Mouse (Mus musculus) gastrocnemius, adult 2 months (tissue): ENCODE data around the gene Zc3hc1. TPM values are rescaled to one million over a fixed set of nuclear protein-coding genes. Genes with fewer than 3 reads are reported as not detected.
"Not testable (repeated sequence)": the region's sequence is repeated elsewhere in the genome, so short reads cannot be mapped to it uniquely, and the experiment has no call there.

Source experiments
- DNase-seq: peaks from one replicate; pipeline ENCODE4 v3.0.0; 2022
- H3K27ac ChIP-seq: fragments of 200-600 bp; 2 replicates; pipeline ENCODE4 v1.8.1; 2022; ENCODE audit warnings: mild to moderate bottlenecking
- H3K4me3 ChIP-seq: fragments of 200-600 bp; 2 replicates; pipeline ENCODE4 v1.8.1; 2022; ENCODE audit warnings: mild to moderate bottlenecking, moderate library complexity
- CTCF ChIP-seq: fragments of 200-600 bp; IDR thresholded peaks from 2 replicates; pipeline ENCODE4 v1.8.1; 2022; ENCODE audit warnings: antibody characterized with exemption, mild to moderate bottlenecking, moderate library complexity
- intact Hi-C: fragments of 180-260 bp; cut with DNase I; formaldehyde crosslinking; loops from one replicate; pipeline ENCODE4 v1.15.1; 2025
- total RNA-seq, 2 experiments: library from RNA; stranded (reverse); gene quantifications; 2 replicates each; pipeline ENCODE4 v1.2.3; 2021

Gene Zc3hc1
- total RNA-seq, 2 experiments from 2014 or later: 15.5 to 19.3 TPM

DNA sequence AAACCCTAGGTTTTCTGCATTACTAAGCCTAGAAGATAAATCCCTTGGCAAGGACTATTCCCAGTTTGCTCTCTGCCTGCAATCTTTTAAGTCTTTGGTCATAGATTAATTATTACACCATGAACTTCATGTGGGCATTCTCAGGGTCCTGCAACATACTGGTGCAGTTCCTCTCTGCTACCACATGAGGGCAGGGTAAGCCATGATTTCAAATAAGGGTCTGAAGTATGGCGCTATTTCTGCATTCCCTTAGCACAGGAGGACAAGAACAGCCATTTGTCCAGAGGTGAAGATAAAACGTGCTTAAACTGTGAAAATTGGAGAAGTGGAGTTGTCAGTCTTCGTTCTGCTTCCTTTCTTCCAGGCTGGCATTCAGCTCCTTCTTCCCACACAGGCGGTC lies 12.6 kb upstream of the Zc3hc1 start:
- no peak; the same call in 1 of the 2 replicates for TF ChIP-seq CTCF
- DNase-seq: peak; percentile 43
- Histone ChIP-seq H3K4me3 (peak overlapping the region; percentile 54), H3K27ac (peak overlapping the region; percentile 55; the same call in 1 of the 2 replicates)
- intact Hi-C loops: loop anchor here (1.0 to 10.0 kb wide), 3 partner anchors 57 to 631 kb away; no protein-coding TSS in a partner anchor

DNA sequence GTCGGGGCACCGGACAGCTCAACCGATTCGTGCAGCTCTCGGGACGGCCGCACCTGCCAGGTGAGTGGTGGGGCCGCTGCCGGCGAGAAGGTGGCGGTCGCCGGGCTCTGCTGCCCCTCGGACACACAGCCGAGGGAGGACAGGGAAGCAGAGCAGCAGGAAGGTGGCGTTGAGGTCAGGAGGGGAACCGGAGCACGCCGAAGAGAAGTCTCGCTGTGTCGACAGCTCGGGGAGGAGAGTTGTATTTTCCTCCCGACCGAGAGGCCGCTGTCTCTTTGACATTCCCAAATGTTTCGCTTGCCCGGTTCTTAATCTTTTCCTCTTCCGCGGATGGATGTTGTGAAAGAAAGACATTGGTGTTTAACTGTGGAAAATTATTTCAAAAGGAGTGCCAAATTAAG lies 11.3 kb upstream of the Zc3hc1 start:
- peak overlapping the region; percentile 89 for H3K4me3 ChIP-seq
- H3K27ac ChIP-seq: peak overlapping the region; percentile 91
- intact Hi-C loops: loop anchor here (5.0 to 10.0 kb wide), 2 partner anchors 580 to 633 kb away; no protein-coding TSS in a partner anchor
- no peak for TF ChIP-seq CTCF
- DNase-seq: no peak

DNA sequence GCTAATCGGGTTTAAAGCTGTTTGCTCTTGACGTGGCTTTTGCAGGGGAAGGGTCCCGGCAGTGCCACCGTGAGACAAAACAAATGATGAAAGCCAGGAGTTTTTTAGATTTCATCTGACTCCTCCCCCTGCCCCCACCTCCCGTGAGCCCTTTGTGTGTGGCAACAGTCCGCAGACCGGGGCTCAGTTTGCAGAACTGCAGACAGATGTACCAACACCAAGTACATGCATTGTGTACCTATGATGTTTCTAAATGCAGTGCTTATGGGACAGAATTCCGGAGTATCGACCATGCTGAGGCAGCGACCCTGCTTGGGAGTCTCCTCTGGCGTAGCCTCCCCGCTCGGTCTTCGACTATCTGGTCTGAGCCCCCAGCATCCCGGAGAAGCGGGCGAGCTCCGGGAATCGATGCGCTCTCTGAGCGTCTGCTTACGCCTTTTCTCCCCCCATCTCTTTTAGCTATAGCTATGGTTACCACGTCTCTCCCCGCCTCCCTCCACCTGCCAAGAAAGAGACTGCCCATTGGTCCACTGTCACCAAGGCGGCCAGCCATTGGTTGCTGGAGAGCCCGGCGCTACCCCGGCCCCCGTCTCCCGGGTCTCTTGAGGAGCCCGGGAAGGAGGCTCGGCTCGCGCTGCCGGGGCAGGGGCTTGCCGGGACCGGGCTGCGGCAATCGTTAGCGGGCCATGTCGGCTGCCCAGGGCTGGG lies 10.6 kb upstream of the Zc3hc1 start, which contains the start of gene Klhdc10:
Gene Klhdc10 (plus strand): TSS at position 561 of the 708 bp plus-strand sequence.
- DNase-seq: peak; percentile 99
- TF ChIP-seq CTCF: no peak
- Histone ChIP-seq H3K4me3 (peak within 1 kb of the TSS; percentile 89), H3K27ac (peak within 1 kb of the TSS; percentile 91)
- intact Hi-C loops: loop anchor here (5.0 to 10.0 kb wide), 2 partner anchors 581 to 633 kb away; no protein-coding TSS in a partner anchor

DNA sequence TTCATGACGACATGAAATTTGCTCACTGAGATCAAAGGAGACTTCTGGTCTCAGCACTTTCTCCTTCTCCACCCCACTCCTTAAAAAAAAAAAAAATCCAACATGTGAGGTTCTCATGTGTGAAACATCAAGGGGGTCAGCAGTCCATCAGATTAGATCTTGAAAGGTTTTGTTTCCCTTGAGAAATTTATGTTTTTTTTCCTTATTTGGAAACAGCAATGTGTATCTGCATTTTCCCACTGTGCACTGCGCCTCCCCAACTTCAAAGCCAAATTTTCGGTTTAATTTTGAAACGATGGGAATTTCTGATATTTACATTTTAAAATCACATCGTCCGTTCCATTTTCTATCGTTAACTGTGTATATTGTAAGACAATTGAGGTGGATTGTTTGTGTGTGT lies 9.9 kb upstream of the Zc3hc1 start:
- H3K4me3 ChIP-seq: peak overlapping the region; percentile 89
- intact Hi-C loops: loop anchor here (5.0 to 10.0 kb wide), 2 partner anchors 582 to 634 kb away; no protein-coding TSS in a partner anchor
- TF ChIP-seq CTCF: no peak
- DNase-seq: no peak
- H3K27ac ChIP-seq: peak overlapping the region; percentile 91

DNA sequence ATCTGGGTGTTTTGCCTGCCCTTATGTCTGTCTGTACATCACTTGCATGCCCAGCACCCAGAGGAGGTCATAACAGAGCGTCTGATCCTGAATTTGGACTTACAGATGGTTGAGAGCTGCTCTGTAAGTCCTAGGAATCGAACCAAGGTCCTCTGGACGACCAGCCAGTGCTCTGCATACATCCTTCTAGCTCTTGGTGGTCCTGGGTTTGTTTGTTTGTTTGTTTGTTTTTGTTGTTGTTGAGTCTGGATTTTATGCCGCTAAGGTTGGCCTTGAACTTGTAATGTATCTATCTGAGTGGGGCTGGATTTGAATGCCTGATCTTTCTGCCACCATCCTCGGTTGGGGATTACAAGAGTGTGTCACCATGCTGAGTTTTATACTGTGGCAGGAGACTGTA lies 9.3 kb upstream of the Zc3hc1 start:
- Histone ChIP-seq H3K27ac (no peak overlapping the region; the same call in 1 of the 2 replicates), H3K4me3 (no peak overlapping the region)

DNA sequence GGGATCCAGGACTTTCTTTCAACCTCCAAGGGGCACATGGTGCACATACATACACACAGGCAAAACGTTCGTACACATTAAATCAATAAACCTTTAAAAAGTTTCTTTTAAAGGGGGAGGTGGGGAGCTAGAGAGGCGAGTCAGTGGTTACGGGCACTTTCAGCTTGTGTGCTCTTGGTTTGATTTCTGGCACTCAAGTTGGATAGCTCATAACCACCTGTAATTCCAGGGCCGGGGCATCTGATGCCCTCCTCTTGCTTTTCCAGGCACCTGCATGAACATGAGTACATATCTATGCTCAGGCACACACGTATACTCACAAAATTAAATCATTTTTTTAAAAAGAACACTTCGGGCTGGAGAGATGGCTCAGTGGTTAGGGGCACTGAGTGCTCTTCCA lies 1.2 kb upstream of the Zc3hc1 start:
- H3K4me3 ChIP-seq: no peak overlapping the region
- no peak for TF ChIP-seq CTCF
- DNase-seq: no peak
- intact Hi-C loops: no loop called here
- no peak overlapping the region for H3K27ac ChIP-seq

More for the DNA sequence above, 9.3 kb upstream of the Zc3hc1 start:
- DNase-seq: no peak
- intact Hi-C loops: loop anchor here (5.0 to 10.0 kb wide), 2 partner anchors 582 to 635 kb away; no protein-coding TSS in a partner anchor
- no peak for TF ChIP-seq CTCF

DNA sequence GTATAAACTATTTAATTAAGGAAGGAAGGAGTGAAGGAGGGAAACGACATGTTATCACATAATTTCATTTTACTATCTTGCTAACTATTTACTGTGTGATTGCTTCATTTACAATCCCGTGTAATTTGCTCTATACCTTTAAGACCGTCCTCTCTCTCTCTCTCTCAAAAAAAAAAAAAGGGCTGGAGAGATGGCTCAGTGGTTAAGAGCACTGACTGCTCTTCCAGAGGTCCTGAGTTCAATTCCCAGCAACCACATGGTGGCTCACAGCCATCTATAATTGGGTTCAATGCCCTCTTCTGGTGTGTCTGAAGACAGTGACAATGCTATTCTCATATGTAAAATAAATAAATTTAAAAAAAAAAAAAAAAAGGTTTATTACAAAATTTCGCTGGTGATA lies 557 bp downstream of the Zc3hc1 start:
- peak overlapping the region; percentile 97 for H3K4me3 ChIP-seq
- DNase-seq, intact Hi-C loops: not testable (repeated sequence)
- H3K27ac ChIP-seq: peak overlapping the region; percentile 86

DNA sequence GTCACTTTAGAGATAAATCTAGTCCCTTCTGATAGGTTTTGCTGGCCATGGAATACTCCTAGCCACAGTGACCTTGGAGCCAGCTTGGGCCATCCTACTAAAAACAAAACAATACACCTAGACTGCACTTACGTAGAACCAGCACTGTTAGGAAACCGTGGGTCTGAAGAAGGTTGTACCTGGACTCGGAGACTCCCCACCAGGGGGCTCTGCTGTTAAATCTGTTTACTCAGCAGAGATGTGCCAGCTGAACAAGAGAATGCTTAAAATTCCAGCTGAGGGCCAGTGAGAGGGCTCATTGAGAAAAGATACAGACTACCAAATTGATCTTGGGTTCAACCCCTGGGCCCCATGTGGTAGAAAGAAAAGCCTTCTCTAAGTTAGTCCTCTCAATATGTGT lies 9.7 kb downstream of the Zc3hc1 start:
- H3K4me3 ChIP-seq: no peak overlapping the region
- intact Hi-C loops: no loop called here
- no peak overlapping the region for H3K27ac ChIP-seq
- DNase-seq: no peak
- no peak for TF ChIP-seq CTCF

DNA sequence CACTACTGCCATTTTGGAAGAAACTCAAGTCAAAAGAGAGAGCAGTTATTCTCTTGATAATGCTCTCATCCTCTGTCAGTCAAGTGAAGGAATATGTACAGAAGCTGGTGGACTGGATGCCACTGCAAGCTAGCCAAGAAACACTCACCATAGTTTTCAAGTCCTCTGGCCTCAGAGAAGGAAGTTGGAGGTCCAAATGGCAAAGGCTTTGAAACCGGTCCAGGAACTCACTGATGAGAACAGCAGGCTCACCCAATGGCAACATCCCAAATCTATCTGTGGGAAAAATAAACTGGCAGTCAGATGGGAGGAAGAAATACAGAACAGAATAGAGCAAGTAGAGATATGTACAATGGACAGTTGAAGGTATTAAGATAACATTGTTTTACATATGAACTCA lies 15.0 kb downstream of the Zc3hc1 start:
- TF ChIP-seq CTCF: no peak
- Histone ChIP-seq H3K4me3 (peak overlapping the region; percentile 33), H3K27ac (peak overlapping the region; percentile 81)
- intact Hi-C loops: no loop called here
- DNase-seq: peak; percentile 51

DNA sequence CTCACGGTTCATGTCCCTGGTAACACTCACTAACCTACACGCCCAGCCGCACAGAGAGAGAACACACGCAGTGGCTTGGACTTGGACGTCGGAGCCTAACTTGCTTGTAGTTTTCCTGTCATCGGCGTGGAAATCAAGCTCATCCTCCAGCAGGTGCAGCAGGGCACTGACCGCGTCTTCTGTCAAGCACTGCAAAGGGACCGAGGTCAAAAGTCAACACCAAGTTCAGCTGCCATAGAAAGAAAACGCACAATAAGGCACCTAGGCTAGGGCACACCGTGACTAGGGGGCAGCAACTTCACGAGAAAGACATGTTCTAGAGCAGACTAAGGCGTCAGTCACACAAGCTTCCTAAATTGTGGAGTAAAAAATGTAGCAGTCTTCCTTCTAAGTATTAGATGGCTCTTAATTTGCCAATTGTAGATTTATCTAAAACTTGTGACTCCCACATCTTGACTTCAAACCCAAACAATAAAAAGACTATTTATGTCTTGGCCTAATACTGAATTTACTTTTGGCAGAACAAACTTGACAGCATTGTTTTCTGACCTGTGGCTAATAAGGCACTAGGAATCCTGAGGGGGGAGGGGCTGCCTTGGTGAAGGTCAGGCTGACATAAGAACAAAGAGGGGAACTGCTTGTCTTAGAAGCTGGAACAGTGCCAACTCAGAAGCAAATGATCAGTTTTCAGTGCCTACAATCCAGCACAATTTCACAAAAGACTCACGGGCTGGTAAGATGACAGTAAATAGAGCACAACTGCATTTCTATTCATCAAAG lies 15.9 kb downstream of the Zc3hc1 start:
- intact Hi-C loops: no loop called here
- peak; percentile 62 for DNase-seq
- Histone ChIP-seq H3K4me3 (peak overlapping the region; percentile 33), H3K27ac (peak overlapping the region; percentile 81)
- TF ChIP-seq CTCF: no peak

DNA sequence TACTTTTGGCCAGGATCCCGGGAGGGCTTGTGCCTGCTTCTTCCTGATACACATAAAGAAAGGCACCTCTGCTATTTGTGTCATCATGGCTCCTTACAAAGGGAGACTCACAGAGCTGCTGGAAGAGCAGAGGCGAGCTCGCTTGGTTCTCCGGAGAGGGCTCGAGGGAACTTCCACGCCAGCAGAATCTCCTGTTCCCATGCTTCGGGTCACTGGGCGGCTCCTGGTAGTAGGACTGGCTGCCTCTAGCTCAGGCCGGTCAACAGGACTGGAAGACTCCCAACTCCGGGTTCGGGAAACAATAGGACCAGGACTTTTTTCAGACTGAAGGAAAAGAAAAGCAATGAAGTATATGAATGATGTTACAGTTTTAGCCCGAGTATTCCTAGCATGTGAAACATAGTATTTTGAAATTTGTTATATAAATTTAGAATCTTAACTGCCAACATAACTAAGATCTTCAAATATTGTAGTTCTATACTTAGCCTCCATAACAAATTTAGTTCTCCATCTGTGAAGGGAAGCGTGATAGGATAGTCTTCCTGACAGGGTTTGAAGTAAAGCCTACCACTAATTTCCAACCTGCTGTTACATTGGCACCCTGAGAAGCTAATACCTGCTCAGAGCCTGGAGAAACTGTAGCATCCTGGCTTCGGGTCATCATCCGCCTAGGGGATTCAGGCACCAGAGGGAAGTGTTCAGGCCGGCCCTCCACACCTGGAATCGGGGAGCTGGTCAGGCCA lies 18.0 kb downstream of the Zc3hc1 start:
- intact Hi-C loops: no loop called here
- DNase-seq: no peak
- TF ChIP-seq CTCF: no peak
- H3K4me3 ChIP-seq: no peak overlapping the region
- peak overlapping the region; percentile 81 for H3K27ac ChIP-seq

DNA sequence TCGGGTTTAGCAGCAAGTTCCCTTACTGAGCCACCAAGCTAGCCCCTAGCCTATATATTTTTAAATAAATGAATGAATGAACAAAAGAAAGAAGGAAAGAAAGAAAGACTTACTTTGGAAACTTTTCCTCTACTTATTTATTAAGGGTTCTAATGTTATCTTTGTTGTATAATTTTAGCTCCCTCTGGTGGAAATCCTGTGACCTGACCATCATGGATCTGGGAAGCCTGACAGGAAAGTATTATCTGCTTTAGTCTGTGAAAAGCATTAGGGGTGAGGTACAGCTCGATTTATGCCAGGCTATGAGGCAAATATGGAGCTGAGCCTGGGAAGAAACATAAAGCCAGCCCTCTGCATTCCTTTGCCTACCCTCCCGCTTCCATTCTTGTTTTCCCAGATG lies 21.5 kb downstream of the Zc3hc1 start:
- intact Hi-C loops: no loop called here
- Histone ChIP-seq H3K27ac (peak overlapping the region; percentile 67), H3K4me3 (no peak overlapping the region)
- TF ChIP-seq CTCF: peak; percentile 67
- no peak for DNase-seq

DNA sequence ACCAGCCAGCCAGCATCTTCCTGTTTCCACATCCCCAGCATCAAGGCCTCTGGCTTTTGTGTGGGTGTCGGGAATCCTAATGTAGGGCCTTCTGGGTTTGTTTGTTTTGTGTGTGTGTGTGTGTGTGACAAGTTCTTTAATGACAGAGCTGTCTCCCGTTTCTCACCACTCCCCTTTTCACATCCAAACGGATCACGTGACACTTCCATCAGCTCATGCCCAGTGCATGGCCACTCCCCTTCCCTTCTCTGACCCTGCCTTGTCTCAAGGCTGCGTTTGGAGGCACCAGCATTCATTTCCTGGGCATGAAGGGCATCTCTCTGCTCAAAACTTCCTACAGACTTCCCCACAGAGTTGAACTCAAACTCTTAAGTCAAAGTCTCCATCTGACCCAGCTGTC lies 27.0 kb downstream of the Zc3hc1 start:
- intact Hi-C loops: no loop called here
- no peak overlapping the region for H3K4me3 ChIP-seq
- no peak for DNase-seq
- no peak for TF ChIP-seq CTCF
- no peak overlapping the region for H3K27ac ChIP-seq
